Mouse (Mus musculus): ENCODE data around the gene Ltbp4.
A peak's percentile ranks its signal among the peaks of the same experiment; 100 is the strongest.

Gene Ltbp4

DNA sequence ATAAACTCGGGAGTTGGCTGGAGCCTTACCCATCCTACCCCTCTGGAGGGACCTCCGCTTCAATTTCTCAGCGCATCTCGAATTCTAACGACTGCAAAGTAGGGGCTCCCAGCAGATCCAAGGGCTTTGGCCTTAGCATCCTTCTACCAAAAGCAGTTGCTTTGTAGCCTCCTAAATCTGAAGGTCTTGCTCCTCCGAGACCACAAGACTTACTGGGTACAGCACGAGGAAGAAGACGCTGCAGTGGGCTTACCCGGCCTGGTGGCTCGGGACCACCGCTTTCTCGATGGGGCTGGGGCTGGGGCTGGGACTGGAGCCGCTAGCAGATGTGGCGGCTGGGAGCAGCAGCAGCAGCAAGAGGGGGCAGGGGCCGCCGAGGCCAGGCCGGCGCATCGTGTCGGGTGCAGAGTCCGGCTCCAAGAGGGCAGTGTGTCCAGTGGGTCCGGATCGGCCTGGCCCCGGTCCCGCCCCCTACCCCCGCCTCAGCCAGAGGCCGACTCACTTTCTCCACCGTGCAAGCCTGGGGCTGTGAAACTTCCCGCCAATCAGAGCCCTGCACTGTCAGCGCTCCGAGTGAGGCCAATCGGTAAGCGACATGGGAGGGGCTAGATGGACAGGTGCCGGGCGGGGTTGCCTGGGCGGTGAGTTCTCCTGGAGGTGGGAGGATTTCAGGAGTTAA, at the start of gene Ltbp4:
Gene Ltbp4 (minus strand): TSS at position 518 of the 679 bp plus-strand sequence.
- peak; percentile 86 for DNase-seq

GRCm38 (mm10) chr7:27384731-27385130, 47.2 kb upstream of the Ltbp4 start:
- peak; percentile 81 for DNase-seq

DNA sequence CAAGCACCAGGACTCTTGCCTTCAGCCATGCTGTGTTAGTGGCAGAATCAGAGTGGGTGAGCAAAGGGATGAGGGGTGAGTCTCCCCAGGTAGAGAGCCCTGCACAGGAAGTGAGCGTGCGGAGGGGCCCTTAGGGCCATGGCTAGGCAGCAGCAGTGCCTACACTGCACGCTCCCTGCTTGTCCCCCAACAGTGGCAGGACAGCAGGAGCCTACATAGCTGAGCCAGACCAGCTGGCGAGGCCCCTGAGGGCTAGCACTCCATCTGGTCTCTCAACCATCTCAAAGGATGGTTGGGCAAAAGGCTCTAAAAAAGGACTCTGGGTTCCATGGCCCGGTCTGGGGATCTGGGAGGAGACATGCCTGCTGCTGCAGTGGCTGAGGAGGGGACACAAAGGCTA, 46.6 kb upstream of the Ltbp4 start:
- DNase-seq: no peak

GRCm38 (mm10) chr7:27383233-27383632, 45.7 kb upstream of the Ltbp4 start:
- DNase-seq: no peak

DNA sequence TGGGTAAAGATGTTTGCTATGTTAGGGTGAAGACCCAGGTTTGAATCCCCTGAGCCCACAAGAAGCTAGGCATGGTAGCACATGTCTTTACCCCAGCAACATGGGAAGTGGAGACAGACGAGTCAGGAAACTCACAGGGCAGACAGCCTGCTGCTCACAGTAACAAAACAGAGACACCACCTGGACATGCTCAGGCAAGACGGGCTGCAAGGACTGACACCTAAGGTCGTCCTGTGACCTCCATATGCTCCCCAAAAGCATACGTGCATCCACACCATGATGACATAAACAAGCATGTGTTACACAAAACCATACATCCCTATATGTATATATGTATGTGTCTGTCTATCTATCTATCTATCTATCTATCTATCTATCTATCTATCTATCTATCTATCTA, 44.1 kb upstream of the Ltbp4 start:
- DNase-seq: no peak

DNA sequence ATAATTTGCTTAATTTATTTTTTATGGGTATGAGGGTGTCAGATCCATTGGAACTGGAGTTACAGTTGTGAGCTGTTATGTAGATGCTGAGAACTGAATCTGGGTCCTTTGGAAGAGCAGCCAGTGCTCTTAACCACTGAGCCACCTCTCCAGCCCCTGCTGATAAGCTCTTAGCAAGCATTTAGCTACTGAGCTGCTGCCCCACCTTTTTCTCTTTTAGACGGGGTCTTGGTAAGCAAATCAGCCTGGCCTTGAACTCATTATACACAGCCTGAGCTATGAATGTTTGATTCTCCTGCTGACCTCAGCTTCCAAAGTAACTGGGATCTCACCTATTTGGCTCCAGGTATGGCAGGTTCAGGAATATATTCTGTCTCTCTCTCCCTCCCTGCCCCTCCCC, 43.5 kb upstream of the Ltbp4 start:
- no peak for DNase-seq

GRCm38 (mm10) chr7:27379836-27380235, 42.3 kb upstream of the Ltbp4 start:
- DNase-seq: no peak

DNA sequence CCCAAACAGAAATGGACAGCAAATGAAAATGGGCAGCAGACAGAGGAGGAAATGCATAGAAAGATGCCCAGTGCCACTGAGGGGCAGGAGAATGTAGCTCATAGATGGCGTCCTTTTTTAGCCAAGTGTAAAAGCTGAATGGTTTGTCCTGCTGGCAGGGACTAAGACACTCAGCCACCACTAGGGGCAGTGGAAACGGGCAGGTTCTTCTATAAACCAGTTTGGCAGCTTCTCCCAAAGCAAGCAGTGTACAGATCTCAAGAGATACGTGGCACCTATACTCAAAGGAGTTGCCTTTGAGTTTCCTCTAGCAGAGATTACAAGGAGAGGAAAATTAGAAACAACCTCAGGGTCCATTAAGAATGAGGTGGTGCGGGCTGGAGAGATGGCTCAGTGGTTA, 40.9 kb upstream of the Ltbp4 start:
- DNase-seq: peak; percentile 65

- no peak for DNase-seq
These were observed 37.8 kb upstream of the Ltbp4 start for GRCm38 (mm10) chr7:27375274-27375673.

DNA sequence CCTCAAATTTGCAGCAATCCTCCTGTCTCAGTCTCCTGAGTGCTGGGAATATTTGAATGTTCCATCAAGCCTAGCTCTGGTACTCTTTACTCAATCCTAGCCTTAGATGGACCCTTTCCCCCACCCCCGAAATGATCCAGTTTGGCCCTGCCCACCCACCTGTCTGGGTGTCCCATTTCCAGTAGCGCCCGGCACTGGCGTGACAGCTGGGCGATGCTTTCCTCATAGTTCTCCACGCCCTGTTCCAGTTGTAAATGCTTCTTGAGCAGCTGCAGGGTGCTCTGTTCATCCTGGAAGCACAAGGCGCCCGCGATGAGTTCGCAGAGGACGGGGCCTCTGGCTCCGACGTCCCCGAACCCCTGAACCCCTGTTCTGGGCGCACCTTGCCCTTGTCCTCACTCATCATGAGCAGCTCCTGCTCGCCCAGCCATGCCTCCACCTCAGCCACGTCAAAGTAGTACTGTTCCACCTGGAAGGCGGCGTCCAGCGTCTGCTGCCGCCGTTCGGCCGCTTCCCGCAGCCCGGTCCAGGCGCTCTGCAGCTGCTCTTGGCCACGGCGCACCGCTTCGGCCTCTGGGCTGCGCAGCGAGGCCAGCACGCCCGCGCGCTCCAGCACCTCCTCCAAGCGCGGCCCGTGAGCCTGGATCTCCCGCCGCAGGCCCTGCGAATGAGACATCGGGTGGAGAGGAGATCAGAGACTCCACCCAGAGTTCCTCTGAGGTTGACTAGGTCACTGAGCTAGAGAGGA, 34.4 kb upstream of the Ltbp4 start:
- DNase-seq: peak; percentile 42

GRCm38 (mm10) chr7:27369111-27369510, 31.6 kb upstream of the Ltbp4 start:
- DNase-seq: no peak

DNA sequence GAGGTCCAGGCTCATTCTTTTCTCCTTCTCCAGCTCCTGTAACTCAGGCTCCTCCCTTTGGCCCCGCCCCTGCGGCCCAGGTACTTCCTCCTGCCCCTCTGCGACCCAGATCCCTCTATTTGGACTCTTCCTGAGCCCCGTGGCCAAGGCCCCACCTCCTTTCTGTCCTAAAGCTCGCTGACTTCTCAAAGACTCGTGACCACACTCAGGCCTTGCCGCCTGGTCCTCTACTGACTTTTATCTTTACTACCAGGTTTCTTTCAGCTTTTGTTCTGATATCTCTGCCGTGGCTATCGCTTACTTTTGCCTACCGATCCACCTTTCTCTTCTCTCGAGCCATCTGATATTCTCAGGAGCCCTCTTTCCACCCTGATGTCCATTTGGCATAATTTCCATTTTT, 30.5 kb upstream of the Ltbp4 start:
- DNase-seq: no peak

DNA sequence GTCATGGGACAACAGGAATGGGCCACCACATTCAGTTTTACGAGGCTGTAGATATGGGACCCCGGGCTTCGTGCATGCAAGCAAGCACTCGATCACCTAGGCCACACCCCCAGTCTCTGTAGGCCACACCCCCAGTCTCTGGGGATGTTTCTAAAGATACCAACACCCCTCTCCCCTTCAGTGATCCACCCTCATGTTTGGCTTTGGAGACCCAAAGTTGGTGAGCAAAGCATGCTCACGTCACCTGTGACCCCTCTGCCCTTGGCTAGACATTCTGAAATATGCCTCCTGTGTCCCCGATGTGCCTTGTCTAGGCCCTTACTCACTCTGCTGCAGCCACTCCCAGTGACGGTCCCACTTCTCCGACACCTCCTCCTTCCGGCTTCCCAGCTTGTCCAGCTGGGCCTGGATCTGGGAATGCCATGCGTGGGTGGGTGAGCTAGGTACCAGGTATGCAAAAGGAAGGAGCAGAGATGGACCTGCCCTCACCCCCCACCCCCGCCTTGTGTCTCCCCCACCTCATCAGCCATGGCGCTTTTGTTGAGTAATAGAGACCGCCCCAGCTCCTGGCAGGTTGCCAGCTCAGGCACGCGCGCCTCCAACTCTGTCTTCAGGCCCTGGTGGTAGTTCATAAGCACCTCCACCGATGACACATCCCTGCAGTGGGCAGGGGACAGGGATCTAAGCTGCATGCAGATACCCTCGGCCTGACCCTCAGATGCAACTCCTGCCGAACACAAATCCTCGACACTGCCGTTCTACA, 28.8 kb upstream of the Ltbp4 start:
- no peak for DNase-seq

- DNase-seq: no peak
These were observed 26.9 kb upstream of the Ltbp4 start for GRCm38 (mm10) chr7:27364379-27364778.

DNA sequence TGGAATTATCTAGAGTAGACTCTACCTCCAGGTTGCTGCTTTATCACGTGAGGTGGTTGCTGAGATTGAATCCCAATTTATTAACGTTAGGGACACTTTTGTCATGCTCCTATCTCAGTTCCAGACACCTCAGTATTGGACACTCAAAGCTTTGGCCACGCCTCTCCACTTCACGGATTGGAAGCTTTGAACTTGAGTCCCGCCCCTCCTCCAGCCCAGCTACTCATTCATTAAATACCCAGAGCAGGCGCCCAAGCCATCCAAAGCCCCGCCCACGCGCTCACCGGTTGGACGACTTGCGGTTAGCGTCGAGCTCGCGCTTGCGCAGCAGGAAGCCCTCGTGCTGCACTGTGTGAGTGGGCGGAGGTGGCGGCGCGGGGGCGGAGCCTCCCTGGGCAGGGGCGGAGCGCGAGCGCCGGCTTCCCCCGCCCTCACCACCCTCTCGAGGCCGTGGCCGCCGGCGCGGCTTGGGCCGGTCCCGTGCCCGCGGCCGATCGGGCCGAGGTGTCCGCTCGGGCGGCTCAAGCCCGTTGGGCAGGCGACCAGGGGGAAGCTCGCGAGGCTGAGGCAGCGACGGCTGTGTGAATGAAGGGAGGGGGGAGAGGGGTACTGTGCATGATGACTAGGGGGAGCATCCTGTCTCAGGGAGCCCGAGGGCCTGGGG, 23.9 kb upstream of the Ltbp4 start:
- peak; percentile 100 for DNase-seq

- no peak for DNase-seq
These were observed 23.3 kb upstream of the Ltbp4 start for GRCm38 (mm10) chr7:27360749-27361148.

DNA sequence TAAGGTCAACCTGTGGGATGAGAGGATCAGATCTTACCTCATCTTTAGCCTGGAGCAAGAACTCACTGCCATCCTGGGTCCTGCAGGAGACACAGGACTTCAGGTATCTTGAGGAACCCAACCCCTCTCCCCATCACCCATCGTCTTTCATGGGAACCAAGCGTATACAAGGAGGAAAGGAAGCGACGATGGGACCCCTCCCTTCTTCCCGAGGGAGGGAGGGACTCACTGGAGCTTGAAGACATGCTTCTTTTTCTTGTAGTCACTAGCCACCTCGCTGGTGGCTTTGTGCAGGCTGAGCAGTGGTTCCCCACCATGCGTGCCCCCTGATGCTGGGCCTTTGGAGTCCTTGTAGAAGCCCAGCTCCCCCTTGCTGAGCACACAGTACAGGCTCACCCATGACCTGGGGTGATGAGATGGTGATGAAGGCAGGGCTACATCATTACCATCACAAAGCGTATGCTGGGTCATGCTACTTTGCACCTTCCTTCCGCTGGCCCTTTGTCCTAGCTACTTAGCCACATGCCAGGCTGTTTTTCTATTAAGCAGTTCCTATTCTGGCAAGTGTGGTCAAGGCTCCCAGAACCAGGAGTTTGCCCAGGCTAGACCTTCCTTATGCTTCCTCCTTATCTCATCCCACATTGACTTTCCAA, 22.3 kb upstream of the Ltbp4 start:
- no peak for DNase-seq

GRCm38 (mm10) chr7:27359162-27359561, 21.7 kb upstream of the Ltbp4 start:
- no peak for DNase-seq

DNA sequence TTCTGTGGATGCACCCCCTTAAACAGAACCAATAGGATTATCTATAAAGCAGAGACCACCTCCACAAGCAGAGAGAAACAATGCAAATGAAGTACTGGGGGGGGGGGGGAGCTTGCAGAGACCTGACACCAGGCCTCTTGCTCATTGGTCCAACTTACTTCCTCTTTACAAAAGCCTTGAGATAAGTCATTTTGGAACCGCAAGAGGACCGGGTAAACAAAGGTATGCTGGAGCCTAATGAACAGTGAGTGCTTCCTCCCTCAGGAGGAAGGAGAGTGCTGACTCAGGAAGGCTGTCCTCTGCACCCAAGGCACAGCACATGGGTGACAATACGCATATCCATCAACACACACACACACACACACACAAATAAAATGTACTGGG, 20.1 kb upstream of the Ltbp4 start:
- DNase-seq: no peak

- DNase-seq: peak; percentile 32
These were observed 19.5 kb upstream of the Ltbp4 start, which contains the start of gene Gm20479 for GRCm38 (mm10) chr7:27356861-27357594. TSS of gene Gm20479 (minus strand) at chr7:27357419.

GRCm38 (mm10) chr7:27356248-27356647, 18.8 kb upstream of the Ltbp4 start:
- peak; percentile 40 for DNase-seq

- peak; percentile 94 for DNase-seq
These were observed 18.3 kb upstream of the Ltbp4 start, which contains the start of gene Shkbp1 for GRCm38 (mm10) chr7:27355745-27356240. TSS of gene Shkbp1 (minus strand) at chr7:27356019.

All from embryo, embryonic 11 days (tissue).